Mouse (Mus musculus) erythroblast, adult 5-6 weeks (primary cell): ENCODE results near the gene Irak4. TPM values are rescaled to one million over a fixed set of nuclear protein-coding genes. Genes with fewer than 3 reads are reported as not detected.

Experiments used
- ATAC-seq: replicated peaks from 2 replicates; pipeline ENCODE4 v1.8.0; 2016; ENCODE audit warnings: moderate number of reproducible peaks, mild to moderate bottlenecking, moderate TSS enrichment, inconsistent platforms; ENCODE audit not compliant: poor library complexity, low FRiP score, severe bottlenecking
- total RNA-seq, 2 experiments: library from RNA; stranded (forward) in 1 of 2; stranded (reverse) in 1 of 2; fragments of 150-400 nt in 1 of 2; fragments of 200-764, 138-1000 nt in 1 of 2; gene quantifications; 2 replicates each; pipeline versions ENCODE4 v1.2.3 to v1.2.4; 2015 to 2017; ENCODE audit warnings: low replicate concordance in 2 of 2

Gene Irak4
- total RNA-seq, 2 experiments from 2014 or later: 5.1 to 8.6 TPM

DNA sequence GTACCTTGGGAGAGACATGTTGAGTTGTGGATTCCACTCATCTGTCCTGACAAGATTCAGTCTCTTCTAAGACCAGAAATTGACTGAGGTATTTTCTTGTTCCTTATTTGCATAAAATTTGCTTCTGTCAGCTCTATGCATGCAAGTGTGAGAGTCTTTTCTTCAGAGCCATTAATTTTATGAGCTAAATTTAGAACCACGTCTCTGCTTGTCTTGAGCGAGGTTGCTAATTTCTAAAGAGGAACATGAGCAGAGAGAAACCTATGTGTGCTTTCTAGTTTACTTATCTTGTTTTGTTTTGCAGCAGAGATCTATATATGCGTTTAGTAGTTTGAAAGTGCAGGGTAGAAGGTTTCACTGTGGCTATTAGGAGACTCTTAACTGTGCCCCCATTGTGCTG, 59.0 kb downstream of the Irak4 start:
- no peak for ATAC-seq

DNA sequence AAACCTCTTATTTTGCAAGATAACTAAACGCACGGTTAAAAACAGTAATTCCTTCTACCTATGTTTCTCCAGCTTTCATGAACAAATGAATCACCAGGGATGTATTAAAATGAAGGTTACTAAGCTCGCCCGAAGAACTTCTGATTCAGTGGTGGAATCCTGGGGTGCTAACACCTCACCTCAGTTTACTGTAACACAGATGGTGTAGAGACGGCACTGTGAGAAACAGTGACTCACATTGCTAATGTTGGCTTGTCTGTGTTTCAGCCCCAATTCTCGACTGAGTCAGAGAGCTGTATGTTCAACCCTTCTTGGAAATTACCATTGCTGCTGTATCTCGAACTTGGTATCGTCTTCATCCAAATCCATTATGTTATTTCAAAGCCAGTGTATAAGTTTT, 64.3 kb downstream of the Irak4 start:
- no peak for ATAC-seq

DNA sequence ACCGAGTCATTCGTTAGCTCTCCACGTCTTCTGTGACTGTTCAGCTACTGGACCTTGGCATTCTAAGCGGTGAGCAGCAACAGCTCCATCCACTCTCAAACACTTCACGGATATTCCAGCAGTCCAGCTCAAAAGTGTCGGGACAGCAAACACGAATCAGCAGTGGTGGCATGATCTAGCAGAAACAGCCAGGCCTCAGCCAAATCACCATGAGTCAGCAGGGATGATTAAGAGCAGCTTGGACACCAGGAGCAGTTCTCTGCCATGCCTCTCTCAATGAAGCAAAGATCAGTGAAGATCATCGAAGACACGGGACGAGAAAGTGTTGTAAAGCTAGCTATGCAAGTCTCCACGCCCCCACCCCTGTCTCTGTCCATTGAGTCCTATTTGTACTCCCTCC, 72.6 kb downstream of the Irak4 start:
- no peak for ATAC-seq

DNA sequence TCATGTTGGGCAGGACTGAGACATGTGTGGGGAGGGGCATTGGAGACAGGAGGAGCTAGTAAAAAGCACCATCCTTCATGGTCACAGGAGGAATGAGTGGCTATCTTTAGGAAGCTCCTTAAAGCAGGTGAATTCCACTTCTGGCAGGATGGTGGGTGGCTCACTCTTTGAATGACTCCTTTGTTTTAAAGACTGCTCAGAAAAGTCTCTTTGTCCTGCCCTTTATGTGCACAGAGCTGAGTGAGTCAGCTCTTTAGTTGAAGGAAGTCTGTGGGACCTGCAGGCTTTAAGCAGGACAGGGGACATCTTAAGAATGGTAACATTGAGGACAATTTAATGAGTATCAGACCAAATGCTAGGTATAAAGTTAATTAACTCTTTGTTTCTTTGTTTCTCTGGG, 77.5 kb downstream of the Irak4 start:
- ATAC-seq: no peak

DNA sequence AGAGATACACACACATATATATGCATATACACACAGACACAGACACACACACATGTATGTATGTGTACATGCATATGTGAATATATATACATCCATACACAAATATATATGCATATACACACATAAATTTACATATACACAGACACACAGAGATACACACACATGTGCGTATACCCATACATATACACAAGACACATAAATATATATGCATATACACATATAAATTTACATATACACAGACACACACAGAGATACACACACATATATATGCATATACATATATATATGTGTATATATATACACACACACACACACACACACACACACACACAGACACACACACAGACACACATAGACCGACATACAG, 85.0 kb downstream of the Irak4 start:
- ATAC-seq: no peak

DNA sequence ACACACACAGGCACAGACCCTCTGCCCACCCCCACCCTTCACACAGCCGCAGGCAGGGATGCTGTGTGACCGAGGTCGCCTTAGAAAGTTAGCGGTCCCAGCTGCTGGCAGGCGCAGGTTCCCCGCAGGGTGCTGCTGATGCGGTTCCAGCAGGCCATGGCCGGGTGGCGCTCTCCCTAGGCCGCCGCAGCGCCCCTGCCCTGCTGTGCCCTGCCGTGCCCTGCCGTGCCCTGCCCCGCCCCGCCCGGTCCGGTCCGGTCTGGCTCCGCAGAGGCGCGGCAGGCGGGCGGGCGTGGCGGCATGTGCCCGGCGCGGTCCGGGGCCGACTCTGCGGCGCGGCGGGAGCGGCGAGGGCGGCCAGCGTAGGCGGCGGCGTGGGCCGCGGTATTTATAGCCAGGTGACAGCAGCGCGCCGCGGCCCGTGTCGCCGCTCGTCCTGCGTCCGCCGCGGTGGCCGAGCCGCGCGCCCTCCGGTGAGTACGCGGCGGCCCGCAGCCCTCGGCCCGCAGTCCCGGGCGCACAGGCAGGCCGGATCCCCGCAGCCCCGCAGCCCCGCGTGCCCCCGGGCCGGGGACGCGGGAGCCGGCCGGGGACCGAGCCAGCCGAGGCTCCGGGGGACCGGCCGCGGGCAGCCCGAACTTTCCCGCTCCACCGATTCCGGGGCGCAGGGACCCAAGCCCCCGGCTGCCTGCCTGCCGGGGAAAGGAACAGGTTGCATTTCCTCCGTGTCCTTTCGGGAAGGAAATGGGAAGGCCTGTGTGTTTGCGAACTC, 85.6 kb downstream of the Irak4 start, which contains the start of gene Tmem117:
TSS of gene Tmem117 (plus strand) at position 403 of the 772 bp plus-strand sequence.
- ATAC-seq: no peak

DNA sequence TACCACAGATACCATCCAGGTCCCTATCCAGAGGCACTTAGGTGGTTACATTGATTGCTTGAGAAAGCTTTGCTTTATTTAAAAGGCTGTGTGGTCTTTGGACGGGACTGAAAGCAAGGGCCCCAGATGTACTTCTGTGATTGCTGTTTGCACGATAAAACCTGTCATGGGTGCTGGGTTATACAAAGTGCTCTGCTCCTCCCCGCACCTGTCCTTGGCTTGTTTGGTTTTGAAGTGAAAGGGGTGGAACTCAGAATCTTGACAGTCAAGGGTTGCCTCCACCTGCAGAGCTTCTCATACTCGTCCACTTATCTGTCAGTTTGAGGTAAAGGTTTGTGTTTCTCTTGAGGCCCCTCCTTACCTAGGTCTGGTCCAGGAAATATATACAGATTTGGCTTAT, 87.1 kb downstream of the Irak4 start:
- ATAC-seq: no peak

Other genes with a start within 250 kb of the Irak4 start
- gene Adamts20, start 78.2 kb upstream of the Irak4 start, total RNA-seq (2015; ENCODE audit: low replicate concordance): not detected in 2 replicates
- gene Adamts20, start 78.2 kb upstream of the Irak4 start, total RNA-seq (2017; ENCODE audit: low replicate concordance): not detected in 2 replicates
- gene Pus7l, start 96 bp upstream of the Irak4 start, total RNA-seq (2015; ENCODE audit: low replicate concordance): 0.19 and 1.3 TPM in 2 replicates
- 0.43 and 0.84 TPM in 2 replicates for gene Pus7l, start 96 bp upstream of the Irak4 start, total RNA-seq (2017; ENCODE audit: low replicate concordance)
- 11.5 and 19.4 TPM in 2 replicates for gene Twf1, start 46.2 kb downstream of the Irak4 start, total RNA-seq (2015; ENCODE audit: low replicate concordance)
- 9.2 and 9.9 TPM in 2 replicates for gene Twf1, start 46.2 kb downstream of the Irak4 start, total RNA-seq (2017; ENCODE audit: low replicate concordance)
- not detected in 2 replicates for gene Tmem117, start 85.6 kb downstream of the Irak4 start, total RNA-seq (2015; ENCODE audit: low replicate concordance)
- gene Tmem117, start 85.6 kb downstream of the Irak4 start, total RNA-seq (2017; ENCODE audit: low replicate concordance): not detected in 2 replicates